48 mouse cellular contexts compared by ENCODE assay signal in genomic region chr16:22921761-22922160, GRCm38 (mm10). TPM values are rescaled to one million over a fixed set of nuclear protein-coding genes. Genes with fewer than 3 reads are reported as not detected.
"Had no signal": no experiment of that assay in that cellular context is flagged by ENCODE, and none has a peak within 500 bp of the region (broad histone marks: within the 10 kb centered on the region; RNA-seq: fewer than 3 reads in every experiment).

No protein-coding gene starts in this region.

- H3K27ac ChIP-seq: heart, embryonic 10.5 days; heart, embryonic 13.5 days; heart, embryonic 15.5 days; hindbrain, embryonic 10.5 days; hindbrain, embryonic 12.5 days; hindbrain, embryonic 13.5 days; hindbrain, embryonic 14.5 days; hindbrain, embryonic 15.5 days; hindbrain, postnatal 0 days; intestine, embryonic 15.5 days; kidney, embryonic 15.5 days; kidney, postnatal 0 days; layer of hippocampus, adult 2 months had no signal

- H3K27me3 ChIP-seq: heart, embryonic 12.5 days; heart, embryonic 13.5 days; heart, embryonic 15.5 days; hindbrain, embryonic 12.5 days; hindbrain, embryonic 13.5 days; hindbrain, embryonic 15.5 days; intestine, embryonic 15.5 days; kidney, embryonic 15.5 days had no signal

- H3K9ac ChIP-seq: heart, embryonic 12.5 days; heart, embryonic 13.5 days; heart, embryonic 15.5 days; hindbrain, embryonic 12.5 days; hindbrain, embryonic 13.5 days; hindbrain, embryonic 14.5 days; hindbrain, embryonic 15.5 days; intestine, embryonic 15.5 days; kidney, embryonic 15.5 days had no signal

- H3K4me2 ChIP-seq: heart, embryonic 11.5 days; heart, embryonic 12.5 days; heart, embryonic 13.5 days; heart, embryonic 15.5 days; hindbrain, embryonic 12.5 days; hindbrain, embryonic 13.5 days; hindbrain, embryonic 14.5 days; hindbrain, embryonic 15.5 days; intestine, embryonic 15.5 days; kidney, embryonic 15.5 days had no signal

- H3K4me1 ChIP-seq: heart, embryonic 12.5 days; heart, embryonic 15.5 days; hindbrain, embryonic 10.5 days; hindbrain, embryonic 12.5 days; hindbrain, embryonic 13.5 days; hindbrain, embryonic 15.5 days had no signal

- ATAC-seq: hindbrain, embryonic 16.5 days; hindbrain, postnatal 0 days; inflammation-experienced regulatory T-cells, adult 6 months; intestine, embryonic 15.5 days; intestine, embryonic 16.5 days; intestine, postnatal 0 days had no signal

- H3K9me3 ChIP-seq: heart, embryonic 10.5 days; heart, embryonic 12.5 days; heart, embryonic 13.5 days; heart, embryonic 15.5 days; hindbrain, embryonic 10.5 days; hindbrain, embryonic 12.5 days; hindbrain, embryonic 13.5 days; hindbrain, embryonic 15.5 days; intestine, embryonic 15.5 days; kidney, embryonic 15.5 days had no signal

- H3K4me3 ChIP-seq: heart, embryonic 10.5 days; heart, embryonic 12.5 days; heart, embryonic 13.5 days; heart, embryonic 15.5 days; hindbrain, embryonic 10.5 days; hindbrain, embryonic 12.5 days; hindbrain, embryonic 13.5 days; hindbrain, embryonic 15.5 days; intestine, embryonic 15.5 days; kidney, embryonic 15.5 days; layer of hippocampus, adult 2 months had no signal

- H3K36me3 ChIP-seq: heart, embryonic 10.5 days; heart, embryonic 12.5 days; heart, embryonic 13.5 days; heart, embryonic 15.5 days; hindbrain, embryonic 10.5 days; hindbrain, embryonic 12.5 days; hindbrain, embryonic 13.5 days; hindbrain, embryonic 15.5 days; intestine, embryonic 15.5 days; kidney, embryonic 15.5 days had no signal

- DNase-seq: heart, postnatal 10 days; heart, postnatal 14 days; heart, postnatal 36 days; heart, postnatal 4 days; kidney, adult 11 months; kidney, adult 18-20 months; kidney, adult 2 months; kidney, adult 8-10 months; kidney, adult 9 months; kidney, postnatal 10 days; kidney, postnatal 14 days; kidney, postnatal 25 days; kidney, postnatal 36 days; kidney, postnatal 4 days; layer of hippocampus, adult 9-11 months; layer of hippocampus, postnatal 36 days had no signal

RNA-seq across cellular contexts. Expression of gene Fetub, which starts 3.6 kb away (rescaled TPM):
- total RNA-seq: heart, postnatal 10 days; heart, postnatal 14 days; heart, postnatal 4 days; hematopoietic stem cell, adult 5-6 weeks; hindbrain, postnatal 0 days; layer of hippocampus, postnatal 36 days had no signal
- polyA plus RNA-seq: heart, embryonic 10.5 days; heart, embryonic 12.5 days; heart, embryonic 13.5 days; heart, embryonic 14.5 days; heart, embryonic 15.5 days; heart, embryonic 16.5 days; heart, postnatal 0 days; hindbrain, embryonic 10.5 days; hindbrain, embryonic 11.5 days; hindbrain, embryonic 12.5 days; hindbrain, embryonic 13.5 days; hindbrain, embryonic 14.5 days; hindbrain, embryonic 15.5 days; hindbrain, embryonic 16.5 days; intestine, embryonic 14.5 days; intestine, postnatal 0 days; kidney, embryonic 14.5 days had no signal

RNA-seq across cellular contexts. Expression of gene Hrg, which starts 29.1 kb away (rescaled TPM):
- total RNA-seq: heart, postnatal 10 days; heart, postnatal 14 days; heart, postnatal 25 days; heart, postnatal 36 days; heart, postnatal 4 days; hematopoietic stem cell, adult 5-6 weeks; hindbrain, postnatal 0 days; layer of hippocampus, adult 18-20 months; layer of hippocampus, adult 2 months; layer of hippocampus, adult 8-10 months; layer of hippocampus, postnatal 10 days; layer of hippocampus, postnatal 14 days; layer of hippocampus, postnatal 25 days; layer of hippocampus, postnatal 36 days had no signal
- polyA plus RNA-seq: heart, embryonic 11.5 days; heart, embryonic 12.5 days; heart, embryonic 13.5 days; heart, embryonic 14.5 days; heart, embryonic 15.5 days; heart, embryonic 16.5 days; heart, postnatal 0 days; hindbrain, embryonic 10.5 days; hindbrain, embryonic 12.5 days; hindbrain, embryonic 13.5 days; hindbrain, embryonic 15.5 days; hindbrain, embryonic 16.5 days; hindbrain, postnatal 0 days; inflammation-experienced regulatory T-cells, adult 6 months; intestine, embryonic 14.5 days; intestine, embryonic 15.5 days; intestine, embryonic 16.5 days; intestine, postnatal 0 days; kidney, embryonic 14.5 days; kidney, embryonic 15.5 days had no signal

RNA-seq across cellular contexts. Expression of gene Ahsg, which starts 30.7 kb away (rescaled TPM):
- total RNA-seq: hematopoietic stem cell, adult 5-6 weeks; hindbrain, postnatal 0 days; layer of hippocampus, adult 18-20 months; layer of hippocampus, adult 2 months; layer of hippocampus, adult 8-10 months; layer of hippocampus, postnatal 10 days; layer of hippocampus, postnatal 14 days; layer of hippocampus, postnatal 25 days; layer of hippocampus, postnatal 36 days had no signal
- polyA plus RNA-seq: hindbrain, embryonic 11.5 days; hindbrain, embryonic 12.5 days; hindbrain, embryonic 13.5 days; hindbrain, embryonic 14.5 days; hindbrain, embryonic 16.5 days; hindbrain, postnatal 0 days; inflammation-experienced regulatory T-cells, adult 6 months; kidney, adult 2 months had no signal
